Mouse (Mus musculus) limb, embryonic 13.5 days (tissue): ENCODE results near the gene Faf2. TPM values are rescaled to one million over a fixed set of nuclear protein-coding genes. Genes with fewer than 3 reads are reported as not detected.

Experiments
- ATAC-seq: fragments of 200-750 bp; cut with Nextera tagmentation; 2 replicates; pipeline ENCODE4 v1.8.0; 2017; ENCODE audit warnings: low read depth, moderate number of reproducible peaks, moderate TSS enrichment; ENCODE audit not compliant: low FRiP score
- H3K27ac ChIP-seq: fragments of 300-500 bp; sonication (generic); 2 replicates; pipeline ENCODE4 v1.5.1; 2015; ENCODE audit warnings: inconsistent platforms, mild to moderate bottlenecking, moderate library complexity
- H3K27me3 ChIP-seq: fragments of 300-500 bp; sonication (generic); 2 replicates; pipeline ENCODE4 v1.6.1; 2015; ENCODE audit warnings: mild to moderate bottlenecking, inconsistent platforms
- H3K36me3 ChIP-seq: fragments of 300-500 bp; sonication (generic); 2 replicates; pipeline ENCODE4 v1.6.1; 2015; ENCODE audit warnings: inconsistent platforms, mild to moderate bottlenecking, moderate library complexity
- H3K4me1 ChIP-seq: fragments of 300-500 bp; sonication (generic); 2 replicates; pipeline ENCODE4 v1.6.1; 2015; ENCODE audit warnings: inconsistent platforms
- H3K4me2 ChIP-seq: fragments of 300-500 bp; sonication (generic); replicated peaks from 2 replicates; pipeline ENCODE4 v1.6.1; 2015; ENCODE audit warnings: inconsistent platforms, mild to moderate bottlenecking, moderate library complexity
- H3K4me3 ChIP-seq: fragments of 300-500 bp; sonication (generic); 2 replicates; pipeline ENCODE4 v1.5.1; 2015; ENCODE audit warnings: moderate library complexity, mild to moderate bottlenecking, inconsistent platforms
- H3K9ac ChIP-seq: fragments of 300-500 bp; sonication (generic); 2 replicates; pipeline ENCODE4 v1.6.1; 2015; ENCODE audit warnings: mild to moderate bottlenecking, inconsistent platforms
- H3K9me3 ChIP-seq: fragments of 300-500 bp; sonication (generic); 2 replicates; pipeline ENCODE4 v1.6.1; 2016; ENCODE audit warnings: inconsistent platforms
- WGBS: fragments of 180-500 bp; shearing (Covaris S2); methylation state at CpG from one replicate; pipeline ENCODE4 v1.1.7; 2015; 5-methylcytosine and 5-hydroxymethylcytosine counted together
- polyA plus RNA-seq: library from polyadenylated mRNA; unstranded; fragments of >200 nt; fragmentation: Nextera tagmentation; extraction: Ambion mirVana; gene quantifications from 2 replicates; pipeline ENCODE4 v1.2.1, GENCODE M21; 2015

The Faf2 gene
- 85.8 and 90.0 TPM in 2 replicates for polyA plus RNA-seq

- peak within 1 kb of the TSS; percentile 95 for H3K4me3 ChIP-seq
- ATAC-seq = peak; percentile 97
- H3K4me2 ChIP-seq = peak within 1 kb of the TSS; percentile 81
- peak within 1 kb of the TSS; percentile 96 for H3K9ac ChIP-seq
- H3K9me3 ChIP-seq = no peaks in the 10 kb centered on the region
- WGBS = 11% methylated on average over 44 of the region's 44 CpGs
- no peaks in the 10 kb centered on the region for H3K27me3 ChIP-seq
- H3K36me3 ChIP-seq = peaks cover 4% of the 10 kb centered on the region; the same call in 1 of the 2 replicates
- peaks cover 13% of the 10 kb centered on the region for H3K4me1 ChIP-seq
- H3K27ac ChIP-seq = peak within 1 kb of the TSS; percentile 86
These were observed at the start of gene Faf2 for GRCm38 (mm10) chr13:54621155-54621932. Faf2 (plus strand) TSS chr13:54621784.

DNA sequence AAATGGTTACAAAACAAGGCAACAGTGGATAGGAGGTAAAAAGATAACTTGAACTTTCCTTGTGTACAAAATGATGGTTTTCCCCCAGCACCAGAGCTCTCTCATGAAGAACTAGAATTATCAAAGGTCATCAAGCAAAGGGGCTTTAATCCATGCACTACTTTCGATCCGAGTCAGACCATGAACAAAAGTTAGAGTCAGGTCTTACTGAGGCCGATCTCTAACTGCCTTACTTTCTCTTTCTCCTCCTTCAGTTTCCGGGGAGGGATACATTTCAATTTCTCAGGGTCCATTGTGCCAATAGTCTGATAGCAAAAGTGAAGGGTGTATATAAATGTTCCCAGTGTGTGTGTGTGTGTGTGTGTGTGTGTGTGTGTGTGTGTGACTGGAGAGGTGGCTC lies 49.0 kb upstream of the Faf2 start:
- peaks cover 4% of the 10 kb centered on the region; the same call in 1 of the 2 replicates for H3K27me3 ChIP-seq
- H3K9me3 ChIP-seq = no peaks in the 10 kb centered on the region
- 87% methylated on average over 4 of the region's 4 CpGs for WGBS
- peaks cover 23% of the 10 kb centered on the region for H3K4me1 ChIP-seq
- no peak overlapping the region for H3K27ac ChIP-seq
- H3K9ac ChIP-seq = no peak overlapping the region
- ATAC-seq = no peak
- no peak overlapping the region for H3K4me3 ChIP-seq
- H3K36me3 ChIP-seq = peaks cover 15% of the 10 kb centered on the region
- H3K4me2 ChIP-seq = no peak overlapping the region

DNA sequence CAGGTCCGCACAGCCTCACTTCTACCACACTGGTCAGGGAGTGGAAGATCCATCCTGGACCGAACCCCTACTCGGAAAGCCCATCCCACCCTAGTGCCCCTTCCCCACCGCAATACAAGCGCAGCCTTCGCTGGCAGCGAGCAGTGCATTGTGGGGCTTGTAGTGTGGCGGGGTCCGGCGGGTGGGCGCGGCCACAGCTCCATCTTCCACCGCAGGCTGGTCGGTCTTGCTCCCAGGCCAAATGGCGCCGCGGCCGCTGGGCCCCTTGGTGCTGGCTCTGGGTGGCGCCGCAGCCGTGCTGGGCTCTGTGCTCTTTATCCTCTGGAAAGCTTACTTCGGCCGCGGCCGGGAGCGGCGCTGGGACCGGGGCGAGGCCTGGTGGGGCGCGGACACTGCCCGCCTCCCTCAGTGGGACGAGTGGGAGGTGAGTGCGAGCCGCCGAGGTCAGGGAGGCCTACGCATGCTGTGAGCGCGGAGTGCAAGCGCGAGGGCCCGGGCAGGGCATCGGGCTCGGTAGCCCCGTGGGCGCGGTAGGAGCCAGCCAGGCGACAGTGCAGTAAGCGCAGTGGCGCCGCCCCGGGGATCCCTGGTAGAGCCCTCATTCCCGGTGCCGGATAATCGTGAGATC lies 46.6 kb upstream of the Faf2 start, which contains the start of gene Arl10:
Gene Arl10, plus strand, starts transcription at position 162 of the 628 bp plus-strand sequence.
- peak within 1 kb of the TSS; percentile 96 for H3K9ac ChIP-seq
- peak within 1 kb of the TSS; percentile 73; the same call in 1 of the 2 replicates for H3K27ac ChIP-seq
- H3K27me3 ChIP-seq = peaks cover 4% of the 10 kb centered on the region; the same call in 1 of the 2 replicates
- under 1% methylated on average over 55 of the region's 55 CpGs for WGBS
- peak within 1 kb of the TSS; percentile 98 for H3K4me3 ChIP-seq
- H3K9me3 ChIP-seq = no peaks in the 10 kb centered on the region
- peaks cover 38% of the 10 kb centered on the region for H3K36me3 ChIP-seq
- H3K4me1 ChIP-seq = peaks cover 23% of the 10 kb centered on the region
- peak; percentile 93 for ATAC-seq
- H3K4me2 ChIP-seq = peak within 1 kb of the TSS; percentile 92

- Histone ChIP-seq H3K4me1 (peaks cover 23% of the 10 kb centered on the region), H3K9ac (peak overlapping the region; percentile 96), H3K27me3 (peaks cover 4% of the 10 kb centered on the region; the same call in 1 of the 2 replicates), H3K9me3 (no peaks in the 10 kb centered on the region), H3K4me3 (peak overlapping the region; percentile 98), H3K36me3 (peaks cover 43% of the 10 kb centered on the region), H3K4me2 (peak overlapping the region; percentile 92), H3K27ac (peak overlapping the region; percentile 73; the same call in 1 of the 2 replicates)
- no peak for ATAC-seq
- WGBS = 2% methylated on average over 19 of the region's 19 CpGs
These were observed 46.1 kb upstream of the Faf2 start for GRCm38 (mm10) chr13:54575489-54575888.

- H3K9ac ChIP-seq = no peak overlapping the region
- no peak for ATAC-seq
- peaks cover 66% of the 10 kb centered on the region for H3K36me3 ChIP-seq
- WGBS = 81% methylated on average over 21 of the region's 21 CpGs
- H3K4me1 ChIP-seq = peaks cover 23% of the 10 kb centered on the region
- H3K4me3 ChIP-seq = no peak overlapping the region
- H3K9me3 ChIP-seq = no peaks in the 10 kb centered on the region
- no peak overlapping the region for H3K4me2 ChIP-seq
- H3K27me3 ChIP-seq = peaks cover 4% of the 10 kb centered on the region; the same call in 1 of the 2 replicates
- no peak overlapping the region for H3K27ac ChIP-seq
These were observed 43.7 kb upstream of the Faf2 start for GRCm38 (mm10) chr13:54577652-54578507.

DNA sequence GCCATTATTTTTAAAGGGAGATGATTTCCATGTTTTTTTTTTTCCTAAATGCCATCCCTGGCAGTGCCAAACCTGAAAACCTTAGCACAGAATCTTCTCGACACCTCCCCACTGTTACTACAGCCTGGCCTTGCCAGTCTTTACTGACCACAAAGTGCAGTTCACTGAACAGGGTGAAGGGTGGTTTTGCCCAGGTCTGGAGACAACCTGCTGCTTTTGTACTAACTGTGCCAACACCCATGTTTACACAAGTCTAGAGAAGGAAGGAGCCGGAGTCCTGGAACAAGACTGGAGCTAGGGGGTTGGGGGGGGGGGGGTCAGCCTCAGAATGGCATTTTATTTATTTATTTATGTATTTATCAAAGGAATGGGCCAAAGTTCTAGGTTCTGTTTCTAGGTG lies 40.2 kb upstream of the Faf2 start:
- peaks cover 97% of the 10 kb centered on the region for H3K36me3 ChIP-seq
- no peak overlapping the region for H3K27ac ChIP-seq
- H3K4me2 ChIP-seq = no peak overlapping the region
- WGBS = 79% methylated on average over 2 of the region's 2 CpGs
- ATAC-seq = no peak
- no peaks in the 10 kb centered on the region for H3K9me3 ChIP-seq
- H3K27me3 ChIP-seq = no peaks in the 10 kb centered on the region
- H3K4me1 ChIP-seq = peaks cover 10% of the 10 kb centered on the region
- no peak overlapping the region for H3K9ac ChIP-seq
- H3K4me3 ChIP-seq = no peak overlapping the region

GRCm38 (mm10) chr13:54582126-54582525 lies 39.5 kb upstream of the Faf2 start:
- Histone ChIP-seq H3K9me3 (no peaks in the 10 kb centered on the region), H3K4me3 (no peak overlapping the region), H3K27ac (no peak overlapping the region), H3K4me2 (no peak overlapping the region), H3K9ac (no peak overlapping the region), H3K4me1 (peaks cover 3% of the 10 kb centered on the region; the same call in 1 of the 2 replicates), H3K27me3 (no peaks in the 10 kb centered on the region), H3K36me3 (peaks cover 98% of the 10 kb centered on the region)
- ATAC-seq = no peak
- WGBS = 88% methylated on average over 10 of the region's 10 CpGs

- H3K36me3 ChIP-seq = peaks cover 98% of the 10 kb centered on the region
- no peak for ATAC-seq
- no peaks in the 10 kb centered on the region for H3K4me1 ChIP-seq
- H3K4me3 ChIP-seq = no peak overlapping the region
- no peaks in the 10 kb centered on the region for H3K9me3 ChIP-seq
- no peak overlapping the region for H3K9ac ChIP-seq
- no peak overlapping the region for H3K4me2 ChIP-seq
- 86% methylated on average over 5 of the region's 5 CpGs for WGBS
- H3K27me3 ChIP-seq = no peaks in the 10 kb centered on the region
- H3K27ac ChIP-seq = no peak overlapping the region
These were observed 38.7 kb upstream of the Faf2 start for GRCm38 (mm10) chr13:54582860-54583259.

- Histone ChIP-seq H3K4me1 (peaks cover 11% of the 10 kb centered on the region), H3K4me3 (no peak overlapping the region), H3K27ac (no peak overlapping the region), H3K4me2 (no peak overlapping the region), H3K9ac (no peak overlapping the region), H3K9me3 (no peaks in the 10 kb centered on the region), H3K36me3 (peaks cover 76% of the 10 kb centered on the region), H3K27me3 (no peaks in the 10 kb centered on the region)
- no peak for ATAC-seq
- WGBS = 96% methylated on average over 11 of the region's 11 CpGs
These were observed 35.8 kb upstream of the Faf2 start for GRCm38 (mm10) chr13:54585831-54586230.

GRCm38 (mm10) chr13:54589414-54589995 lies 32.1 kb upstream of the Faf2 start:
- H3K27me3 ChIP-seq = no peaks in the 10 kb centered on the region
- peak overlapping the region; percentile 39; the same call in 1 of the 2 replicates for H3K27ac ChIP-seq
- peak; percentile 26; the same call in 1 of the 2 replicates for ATAC-seq
- WGBS = 1% methylated on average over 24 of the region's 24 CpGs
- peak overlapping the region; percentile 70 for H3K4me2 ChIP-seq
- peaks cover 23% of the 10 kb centered on the region for H3K4me1 ChIP-seq
- peak overlapping the region; percentile 73 for H3K9ac ChIP-seq
- no peaks in the 10 kb centered on the region for H3K9me3 ChIP-seq
- peak overlapping the region; percentile 93 for H3K4me3 ChIP-seq
- peaks cover 54% of the 10 kb centered on the region for H3K36me3 ChIP-seq
